Mouse (Mus musculus) limb, embryonic 10.5 days (tissue): ENCODE results near the gene Eif2b4. TPM values are rescaled to one million over a fixed set of nuclear protein-coding genes. Genes with fewer than 3 reads are reported as not detected.

ENCODE experiments used
- polyA plus RNA-seq: library from polyadenylated mRNA; unstranded; fragments of >200 nt; fragmentation: Nextera tagmentation; extraction: Ambion mirVana; gene quantifications from 2 replicates; pipeline ENCODE4 v1.2.1, GENCODE M21; 2016

Eif2b4 gene
- polyA plus RNA-seq, 1 experiment from 2014 or later: 85.7 TPM

Other genes with a start within 250 kb of the Eif2b4 start
- 1.0 and 2.5 TPM in 2 replicates for gene Cgref1, start 247.8 kb downstream of the Eif2b4 start, polyA plus RNA-seq
- gene Preb, start 233.1 kb downstream of the Eif2b4 start, polyA plus RNA-seq: 139 and 142 TPM in 2 replicates
- gene Tcf23, start 224.8 kb downstream of the Eif2b4 start, polyA plus RNA-seq: not detected in 2 replicates
- gene Atraid, start 145.1 kb downstream of the Eif2b4 start, polyA plus RNA-seq: 51.8 and 69.7 TPM in 2 replicates
- 10.4 and 10.8 TPM in 2 replicates for gene Slc5a6, start 144.5 kb downstream of the Eif2b4 start, polyA plus RNA-seq
- 63.1 and 71.3 TPM in 2 replicates for gene Cad, start 138.7 kb downstream of the Eif2b4 start, polyA plus RNA-seq
- gene Dnajc5g, start 87.1 kb downstream of the Eif2b4 start, polyA plus RNA-seq: not detected in 2 replicates
- 0.24 and 0.26 TPM in 2 replicates for gene Slc30a3, start 85.2 kb downstream of the Eif2b4 start, polyA plus RNA-seq
- gene Trim54, start 76.7 kb downstream of the Eif2b4 start, polyA plus RNA-seq: 0.23 TPM in 1 of 2 replicates, not detected in the other
- not detected in 2 replicates for gene Ucn, start 54.6 kb downstream of the Eif2b4 start, polyA plus RNA-seq
- gene Mpv17, start 39.2 kb downstream of the Eif2b4 start, polyA plus RNA-seq: 54.2 and 66.0 TPM in 2 replicates
- 1.0 and 1.3 TPM in 2 replicates for gene Gm29609, start 13.5 kb downstream of the Eif2b4 start, polyA plus RNA-seq
- 120 and 136 TPM in 2 replicates for gene Gtf3c2, start 13.3 kb downstream of the Eif2b4 start, polyA plus RNA-seq
- 128 and 140 TPM in 2 replicates for gene Snx17, start 203 bp downstream of the Eif2b4 start, polyA plus RNA-seq
- 11.8 and 11.9 TPM in 2 replicates for gene Zfp513, start 8.9 kb upstream of the Eif2b4 start, polyA plus RNA-seq
- 189 and 210 TPM in 2 replicates for gene Ppm1g, start 27.3 kb upstream of the Eif2b4 start, polyA plus RNA-seq
- gene Nrbp1, start 47.4 kb upstream of the Eif2b4 start, polyA plus RNA-seq: 118 and 133 TPM in 2 replicates
- 0.40 and 0.48 TPM in 2 replicates for gene Gm9970, start 47.8 kb upstream of the Eif2b4 start, polyA plus RNA-seq
- 18.3 and 26.7 TPM in 2 replicates for gene Krtcap3, start 58.3 kb upstream of the Eif2b4 start, polyA plus RNA-seq
- 34.7 and 48.6 TPM in 2 replicates for gene Ift172, start 97.7 kb upstream of the Eif2b4 start, polyA plus RNA-seq
- 69.0 and 70.6 TPM in 2 replicates for gene Fndc4, start 102.7 kb upstream of the Eif2b4 start, polyA plus RNA-seq
- 0.31 TPM in 1 of 2 replicates, not detected in the other for gene Gckr, start 104.0 kb upstream of the Eif2b4 start, polyA plus RNA-seq